Mouse (Mus musculus) lung, postnatal 0 days (tissue): ENCODE results near the gene Slc5a6.

ENCODE experiments used
- CTCF ChIP-seq: IDR thresholded peaks from 2 replicates; pipeline ENCODE4 v1.5.1; 2016; ENCODE audit warnings: antibody characterized with exemption, mild to moderate bottlenecking
- EP300 ChIP-seq: IDR thresholded peaks from 2 replicates; pipeline ENCODE4 v1.6.1; 2016; ENCODE audit warnings: antibody characterized with exemption, mild to moderate bottlenecking, control low read depth

DNA sequence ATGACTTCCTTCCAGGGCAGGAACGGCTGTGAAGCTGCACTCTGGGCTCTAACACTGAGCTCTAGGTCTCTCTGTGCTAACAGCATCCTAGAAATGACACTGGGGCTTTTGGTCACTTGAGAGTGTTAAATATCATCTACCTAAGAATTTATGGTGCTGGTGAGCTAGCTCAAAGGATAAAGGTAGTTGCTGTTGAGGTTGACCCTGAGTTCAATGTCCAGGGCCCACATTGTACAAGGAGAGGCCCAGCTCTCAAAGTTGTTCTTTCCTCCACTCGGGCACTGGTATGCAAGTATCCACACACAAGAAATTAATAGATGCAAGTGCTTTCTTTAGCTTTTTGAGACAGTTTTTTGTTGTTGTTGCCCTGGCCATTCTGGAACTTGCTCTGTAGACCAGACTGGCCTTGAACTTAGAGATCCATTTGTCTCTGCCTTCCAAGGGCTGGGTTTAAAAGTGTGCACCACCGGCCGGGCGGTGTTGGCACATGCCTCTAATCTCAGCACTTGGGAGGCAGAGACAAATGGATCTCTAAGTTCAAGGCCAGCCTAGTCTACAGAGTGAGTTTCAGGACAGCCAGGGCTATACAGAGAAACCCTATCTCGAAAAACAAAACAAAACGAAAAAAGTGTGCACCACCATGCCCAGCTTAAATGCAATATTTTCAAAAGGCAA lies 10.4 kb downstream of the Slc5a6 start:
- TF ChIP-seq CTCF (no peak), EP300 (no peak)
